Mouse (Mus musculus) embryo, embryonic 10.5 days (tissue): ENCODE measurements at regions not wholly inside any gene's neighbourhood (a gene's known extent, or its start where the extent isn't known, plus 50 kb on each side); places are given as distances from the start of the nearest gene placed in this dataset.

Source experiments
- DNase-seq: peaks from one replicate; pipeline ENCODE4 v3.0.0-alpha.2; 2015; ENCODE audit warnings: low spot score

GRCm38 (mm10) chr4:153018138-153018921 lies 464.3 kb downstream of the Ajap1 start:
- peak; percentile 21 for DNase-seq

- no peak for DNase-seq
Measured at GRCm38 (mm10) chr4:153017816-153018137, 464.8 kb downstream of the Ajap1 start.

- DNase-seq = no peak
Measured at GRCm38 (mm10) chr4:153003338-153003737, 479.3 kb downstream of the Ajap1 start.

GRCm38 (mm10) chr4:153002516-153002915 lies 480.1 kb downstream of the Ajap1 start:
- DNase-seq = no peak

- DNase-seq = no peak
Measured at GRCm38 (mm10) chr4:153001761-153002160, 480.9 kb downstream of the Ajap1 start.

- DNase-seq = no peak
Measured at GRCm38 (mm10) chr4:152999526-152999925, 483.1 kb downstream of the Ajap1 start.

GRCm38 (mm10) chr4:152997251-152997650 lies 485.4 kb downstream of the Ajap1 start:
- no peak for DNase-seq

- no peak for DNase-seq
Measured at GRCm38 (mm10) chr4:152996641-152997040, 486.0 kb downstream of the Ajap1 start.

- DNase-seq = no peak
Measured at GRCm38 (mm10) chr4:152995052-152995595, 487.5 kb downstream of the Ajap1 start.

GRCm38 (mm10) chr4:152994206-152994605 lies 488.4 kb downstream of the Ajap1 start:
- DNase-seq = no peak

GRCm38 (mm10) chr4:152990266-152990665 lies 492.3 kb downstream of the Ajap1 start:
- DNase-seq = no peak

- no peak for DNase-seq
Measured at GRCm38 (mm10) chr4:152987726-152988125, 494.9 kb downstream of the Ajap1 start.

GRCm38 (mm10) chr4:152975012-152975675 lies 497.5 kb upstream of the Kcnab2 start:
- DNase-seq = no peak

- DNase-seq = no peak
Measured at GRCm38 (mm10) chr4:152963001-152963400, 485.3 kb upstream of the Kcnab2 start.

- no peak for DNase-seq
Measured at GRCm38 (mm10) chr4:152962165-152962564, 484.5 kb upstream of the Kcnab2 start.

- no peak for DNase-seq
Measured at GRCm38 (mm10) chr4:152961677-152962076, 484.0 kb upstream of the Kcnab2 start.

- no peak for DNase-seq
Measured at GRCm38 (mm10) chr4:152959627-152960230, 482.1 kb upstream of the Kcnab2 start.

GRCm38 (mm10) chr4:152953237-152953974 lies 475.7 kb upstream of the Kcnab2 start:
- peak; percentile 57 for DNase-seq

GRCm38 (mm10) chr4:152948956-152949355 lies 471.3 kb upstream of the Kcnab2 start:
- DNase-seq = no peak

GRCm38 (mm10) chr4:152941159-152941558 lies 463.5 kb upstream of the Kcnab2 start:
- DNase-seq = no peak

GRCm38 (mm10) chr4:152936614-152937013 lies 458.9 kb upstream of the Kcnab2 start:
- DNase-seq = no peak

- DNase-seq = no peak
Measured at GRCm38 (mm10) chr4:152935484-152935883, 457.8 kb upstream of the Kcnab2 start.
